Mouse (Mus musculus) kidney, adult 9 months (tissue): ENCODE data around the gene Pfkm.

ENCODE experiments used
- DNase-seq: peaks from one replicate; pipeline ENCODE4 v3.0.0; 2022

Pfkm gene

GRCm38 (mm10) chr15:98142515-98142914 lies 50.1 kb downstream of the Pfkm start:
- no peak for DNase-seq

GRCm38 (mm10) chr15:98144861-98145507 lies 52.6 kb downstream of the Pfkm start:
- DNase-seq = peak; percentile 7

GRCm38 (mm10) chr15:98145559-98146181 lies 53.3 kb downstream of the Pfkm start:
- DNase-seq = peak; percentile 93

GRCm38 (mm10) chr15:98148356-98148755 lies 56.0 kb downstream of the Pfkm start:
- DNase-seq = no peak

- DNase-seq = no peak
These were observed 56.8 kb downstream of the Pfkm start for GRCm38 (mm10) chr15:98149166-98149602.

GRCm38 (mm10) chr15:98152916-98153315 lies 60.5 kb downstream of the Pfkm start:
- no peak for DNase-seq

- DNase-seq = peak; percentile 41
These were observed 61.2 kb downstream of the Pfkm start for GRCm38 (mm10) chr15:98153625-98154024.

DNA sequence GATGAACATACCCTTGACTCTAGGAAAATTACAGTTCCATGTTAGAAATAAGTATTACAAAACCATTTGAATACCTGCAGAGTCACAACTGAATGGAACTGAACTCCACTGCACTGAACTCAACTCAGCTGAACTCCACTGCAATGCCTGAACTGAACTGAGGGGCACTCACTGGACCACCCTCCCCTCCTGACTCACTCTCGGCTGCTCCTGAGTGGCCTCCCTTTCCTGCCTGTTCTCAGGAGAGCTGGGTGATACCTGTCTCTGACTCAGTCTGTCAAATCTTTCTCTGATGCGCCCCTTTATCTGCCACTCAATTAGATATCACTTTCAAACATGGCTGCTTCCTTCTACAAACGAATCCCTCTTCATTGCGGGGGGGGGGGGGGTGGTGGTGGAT lies 61.8 kb downstream of the Pfkm start:
- DNase-seq = no peak

DNA sequence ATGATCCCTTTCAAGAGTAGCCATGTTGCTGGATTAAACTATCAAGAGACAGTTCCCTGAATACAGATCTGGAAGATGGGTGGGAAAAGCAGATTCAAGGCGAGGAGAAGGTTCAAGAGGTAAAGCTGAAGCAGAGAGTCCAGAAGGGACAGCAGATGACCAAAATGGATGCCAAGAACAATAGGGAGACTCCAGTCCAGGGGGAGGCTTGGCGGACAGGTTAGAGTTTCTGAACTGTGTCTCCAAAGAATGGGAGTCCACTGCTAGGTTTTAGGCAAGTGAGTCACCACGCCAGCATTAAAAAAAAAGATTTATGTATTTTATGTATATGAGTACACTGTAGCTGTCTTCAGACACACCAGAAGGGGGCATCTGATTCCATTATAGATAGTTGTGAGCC lies 62.2 kb downstream of the Pfkm start:
- no peak for DNase-seq

DNA sequence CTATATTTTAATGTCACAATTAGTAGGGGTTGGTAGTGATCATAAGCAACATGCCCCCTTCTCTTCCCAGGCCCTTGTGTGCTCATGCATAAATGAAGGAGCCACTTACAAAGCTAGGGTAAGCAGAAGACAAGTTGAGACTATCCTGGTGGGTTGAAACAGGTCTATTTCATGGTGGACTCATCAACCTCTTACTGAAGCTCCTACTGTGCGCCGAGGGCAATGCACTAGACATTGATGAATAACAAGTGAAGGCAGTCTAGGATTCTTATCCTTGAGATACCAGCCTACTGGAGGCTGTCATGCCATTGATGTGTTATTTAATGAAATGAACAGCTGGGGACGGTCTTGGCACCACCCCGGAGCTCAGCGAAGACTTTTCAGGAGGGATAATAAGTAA lies 62.9 kb downstream of the Pfkm start:
- DNase-seq = no peak

- peak; percentile 32 for DNase-seq
These were observed 63.6 kb downstream of the Pfkm start for GRCm38 (mm10) chr15:98155944-98156343.

- DNase-seq = no peak
These were observed 64.9 kb downstream of the Pfkm start for GRCm38 (mm10) chr15:98157253-98157652.

- no peak for DNase-seq
These were observed 68.8 kb downstream of the Pfkm start for GRCm38 (mm10) chr15:98161026-98161805.

- no peak for DNase-seq
These were observed 70.2 kb downstream of the Pfkm start for GRCm38 (mm10) chr15:98162561-98162960.

DNA sequence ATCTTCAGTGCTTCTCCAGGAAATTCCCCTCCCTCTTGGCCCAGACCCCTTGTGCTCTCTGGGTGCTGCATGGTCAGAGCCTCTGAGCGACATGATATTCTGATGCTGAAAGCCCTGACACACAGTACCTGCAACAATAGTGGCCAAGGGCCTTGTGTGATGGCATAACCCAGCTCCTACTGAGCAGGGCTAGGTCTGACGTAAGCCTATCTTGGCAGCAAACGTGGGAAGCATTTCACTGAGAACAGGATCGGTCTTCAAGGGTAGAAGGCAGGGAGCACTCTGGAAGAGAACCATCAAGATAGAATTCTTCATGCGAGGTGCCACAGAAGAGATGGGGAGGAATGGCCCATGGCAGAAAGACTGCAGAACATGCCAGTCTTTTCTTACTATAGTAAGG lies 73.1 kb downstream of the Pfkm start, which contains the start of gene Asb8:
TSS of gene Asb8 (minus strand) at position 101 of the 400 bp plus-strand sequence.
- no peak for DNase-seq

GRCm38 (mm10) chr15:98166963-98167644 lies 74.7 kb downstream of the Pfkm start, which contains the start of gene Ccdc184:
Ccdc184 (plus strand) TSS chr15:98167158.
- DNase-seq = no peak

- DNase-seq = peak; percentile 59
These were observed 75.5 kb downstream of the Pfkm start for GRCm38 (mm10) chr15:98167645-98168621.

- no peak for DNase-seq
These were observed 76.2 kb downstream of the Pfkm start for GRCm38 (mm10) chr15:98168622-98169004.

GRCm38 (mm10) chr15:98170365-98170764 lies 78.0 kb downstream of the Pfkm start:
- no peak for DNase-seq

GRCm38 (mm10) chr15:98170917-98171316 lies 78.5 kb downstream of the Pfkm start:
- no peak for DNase-seq

- no peak for DNase-seq
These were observed 79.7 kb downstream of the Pfkm start for GRCm38 (mm10) chr15:98172113-98172512.

GRCm38 (mm10) chr15:98173821-98174220 lies 81.4 kb downstream of the Pfkm start:
- peak; percentile 54 for DNase-seq
